Mouse (Mus musculus): ENCODE measurements at regions not wholly inside any gene's neighbourhood (a gene's known extent, or its start where the extent isn't known, plus 50 kb on each side); places are given as distances from the start of the nearest gene placed in this dataset.

DNA sequence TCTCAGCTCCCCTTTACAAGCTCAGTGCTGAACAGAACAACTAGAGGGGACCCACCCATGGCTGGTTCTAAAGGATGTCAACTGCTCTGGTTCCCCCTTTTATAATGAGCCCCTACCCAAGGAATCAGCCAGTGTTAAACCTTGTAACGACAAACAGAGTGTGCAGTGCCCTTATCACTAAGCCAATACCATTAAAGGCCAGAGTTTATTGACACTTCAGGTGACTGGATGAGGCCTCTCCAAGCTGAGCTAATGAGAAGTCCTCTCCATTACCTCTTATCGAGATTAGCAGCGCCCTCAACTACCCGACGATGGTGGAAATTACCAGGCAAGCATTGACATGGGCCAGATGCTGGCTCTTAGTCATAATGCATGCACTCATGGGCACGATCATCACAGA is 570.8 kb downstream of the Gm826 start:
- dilution Hi-C loops (cut with MboI; ENCODE audit: extremely low pct_ligation_motif_present, extremely low pct_unique_long_range_greater_than_20kb, low sequenced_read_pairs) = no loop called here
- Histone ChIP-seq H3K79me2 (replicated peaks; ENCODE audit: control insufficient read depth, extremely low read depth, insufficient read depth, poor library complexity, severe bottlenecking) (no peaks in the 10 kb centered on the region), H3K9ac (ENCODE audit: insufficient read depth, low read depth) (no peak overlapping the region), H3K9me3 (replicated peaks; ENCODE audit: low read length) (no peaks in the 10 kb centered on the region), H3K27me3 (replicated peaks) (no peaks in the 10 kb centered on the region), H3K27ac (ENCODE audit: insufficient read depth, low read depth) (no peak overlapping the region), H3K4me2 (ENCODE audit: insufficient read depth, low read depth, poor library complexity, severe bottlenecking) (no peak overlapping the region), H3K4me1 (ENCODE audit: control insufficient read depth in 1 of 2, insufficient read depth in 2 of 2) (peaks cover 0 to 9% of the 10 kb centered on the region in 2 experiments; a peak in 1 of 4 replicates), H3K4me3 (replicated peaks in 1 of 3; ENCODE audit: low read depth in 2 of 3, low read length in 2 of 3, poor library complexity in 1 of 3) (no peak overlapping the region), H3K36me3 (replicated peaks in 1 of 2; ENCODE audit: control insufficient read depth in 1 of 2, insufficient read depth in 1 of 2, low read length in 1 of 2) (no peaks in the 10 kb centered on the region)
- TF ChIP-seq JUN (IDR thresholded peaks at IDR 0.05; ENCODE audit: insufficient read depth, low read depth, low read length) = no peak
- no peak for DNase-seq (ENCODE audit: extremely low read depth)
- in situ Hi-C loops (cut with MboI; ENCODE audit: low pct_ligation_motif_present, low pct_unique_long_range_greater_than_20kb, low sequenced_read_pairs) = no loop called here
